Mouse (Mus musculus) ES-CJ7 (cell line): ENCODE measurements around the gene Robo1.
A peak's percentile ranks its signal among the peaks of the same experiment; 100 is the strongest.

Experiments used
- DNase-seq: peaks from one replicate; pipeline ENCODE4 v3.0.0; 2011; ENCODE audit warnings: low read depth, low spot score

Robo1 gene

GRCm38 (mm10) chr16:72995955-72996535, 687.9 kb downstream of the Robo1 start:
- DNase-seq, result no peak

- DNase-seq, result no peak
Observed at GRCm38 (mm10) chr16:72998677-72999076, 690.6 kb downstream of the Robo1 start.

- no peak for DNase-seq
Observed at GRCm38 (mm10) chr16:73002685-73003084, 694.6 kb downstream of the Robo1 start.

- peak; percentile 38 for DNase-seq
Observed at GRCm38 (mm10) chr16:73004601-73005000, 696.5 kb downstream of the Robo1 start.

- no peak for DNase-seq
Observed at GRCm38 (mm10) chr16:73005831-73006230, 697.7 kb downstream of the Robo1 start.

- DNase-seq, result no peak
Observed at GRCm38 (mm10) chr16:73007434-73007833, 699.3 kb downstream of the Robo1 start.

- DNase-seq, result peak; percentile 89
Observed at GRCm38 (mm10) chr16:73011313-73011712, 703.2 kb downstream of the Robo1 start.

GRCm38 (mm10) chr16:73012926-73013325, 704.8 kb downstream of the Robo1 start:
- DNase-seq, result peak; percentile 74

- DNase-seq, result peak; percentile 85
Observed at GRCm38 (mm10) chr16:73014544-73014943, 706.4 kb downstream of the Robo1 start.

GRCm38 (mm10) chr16:73015976-73016375, 707.9 kb downstream of the Robo1 start:
- no peak for DNase-seq

GRCm38 (mm10) chr16:73016801-73017200, 708.7 kb downstream of the Robo1 start:
- no peak for DNase-seq

- DNase-seq, result no peak
Observed at GRCm38 (mm10) chr16:73024326-73024725, 716.2 kb downstream of the Robo1 start.

GRCm38 (mm10) chr16:73027692-73028091, 719.6 kb downstream of the Robo1 start:
- peak; percentile 44 for DNase-seq

- no peak for DNase-seq
Observed at GRCm38 (mm10) chr16:73030999-73031398, 722.9 kb downstream of the Robo1 start.

GRCm38 (mm10) chr16:73035210-73035985, 727.3 kb downstream of the Robo1 start:
- DNase-seq, result no peak

GRCm38 (mm10) chr16:73038552-73038951, 730.4 kb downstream of the Robo1 start:
- no peak for DNase-seq

- no peak for DNase-seq
Observed at GRCm38 (mm10) chr16:73062461-73062860, 754.4 kb downstream of the Robo1 start.

GRCm38 (mm10) chr16:73067782-73068181, 759.7 kb downstream of the Robo1 start:
- DNase-seq, result no peak

- DNase-seq, result no peak
Observed at GRCm38 (mm10) chr16:73072047-73072446, 763.9 kb downstream of the Robo1 start.

GRCm38 (mm10) chr16:73072883-73073282, 764.8 kb downstream of the Robo1 start:
- no peak for DNase-seq

- no peak for DNase-seq
Observed at GRCm38 (mm10) chr16:73082420-73082819, 774.3 kb downstream of the Robo1 start.

- DNase-seq, result no peak
Observed at GRCm38 (mm10) chr16:73083077-73083476, 775.0 kb downstream of the Robo1 start.
